Mouse (Mus musculus): ENCODE results near the gene Ccl24. TPM values are rescaled to one million over a fixed set of nuclear protein-coding genes. Genes with fewer than 3 reads are reported as not detected.

The Ccl24 gene
- polyA plus RNA-seq, 1 experiment from 2014 or later: 2.1 TPM

DNA sequence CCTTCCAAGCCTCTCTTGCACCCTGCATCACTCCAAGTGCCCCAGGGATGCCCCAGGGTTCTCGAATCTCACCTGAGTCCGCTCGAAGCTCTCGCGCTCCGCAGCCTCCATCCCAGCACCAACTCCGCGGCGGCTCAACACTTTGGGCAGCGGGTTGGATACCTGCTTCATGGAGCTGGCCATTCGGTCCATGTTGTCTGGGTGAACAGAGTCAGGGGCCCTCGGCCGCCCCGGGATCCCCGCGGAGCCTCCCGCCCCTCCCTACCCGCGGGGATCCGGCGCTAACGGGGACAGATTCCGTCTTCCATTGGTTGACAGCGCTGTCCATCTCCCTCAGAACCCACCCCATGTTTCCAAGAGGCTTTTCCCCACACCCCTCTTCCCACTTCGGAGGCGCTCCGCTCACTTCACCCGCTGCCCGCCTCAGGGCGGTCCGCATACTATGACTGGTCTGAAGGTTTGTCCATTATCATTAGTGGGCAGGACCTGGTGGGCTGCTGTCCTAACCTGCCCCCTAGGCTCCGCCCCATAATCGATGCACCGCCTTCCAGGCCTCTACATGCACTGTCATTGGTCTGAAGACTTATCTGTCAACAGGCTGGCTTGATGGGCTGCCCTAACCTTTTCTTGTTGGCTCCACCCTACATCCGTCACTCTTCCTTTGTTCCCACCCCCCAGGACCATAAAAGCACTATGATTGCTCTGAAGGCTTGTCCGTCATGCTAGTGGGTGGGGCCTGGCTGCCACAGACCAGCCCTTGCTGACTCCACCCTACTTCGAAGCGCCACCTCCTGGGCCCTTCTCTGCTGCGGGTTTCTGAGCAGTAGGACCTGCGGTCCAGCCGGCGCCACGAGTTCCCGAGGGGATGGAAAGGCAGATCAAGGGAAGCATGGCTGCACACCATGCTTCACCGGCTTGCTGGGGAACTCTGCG lies 27.7 kb downstream of the Ccl24 start, which contains the start of gene Hip1:
Gene Hip1 (minus strand): TSS at position 256 of the 933 bp plus-strand sequence.
- H3K9me3 ChIP-seq (replicated peaks): no peaks in the 10 kb centered on the region
- H3K9ac ChIP-seq (replicated peaks): peak within 1 kb of the TSS; percentile 82
- no peaks in the 10 kb centered on the region for H3K36me3 ChIP-seq
- ATAC-seq (ENCODE audit: low FRiP score): peak; percentile 99
- H3K27ac ChIP-seq (replicated peaks): peak within 1 kb of the TSS; percentile 74
- H3K4me2 ChIP-seq: peak within 1 kb of the TSS; percentile 97
- no peaks in the 10 kb centered on the region for H3K27me3 ChIP-seq (replicated peaks)
- H3K4me3 ChIP-seq (replicated peaks): peak within 1 kb of the TSS; percentile 84
- WGBS: under 1% methylated on average over 46 of the region's 46 CpGs
- peaks cover 17% of the 10 kb centered on the region for H3K4me1 ChIP-seq

DNA sequence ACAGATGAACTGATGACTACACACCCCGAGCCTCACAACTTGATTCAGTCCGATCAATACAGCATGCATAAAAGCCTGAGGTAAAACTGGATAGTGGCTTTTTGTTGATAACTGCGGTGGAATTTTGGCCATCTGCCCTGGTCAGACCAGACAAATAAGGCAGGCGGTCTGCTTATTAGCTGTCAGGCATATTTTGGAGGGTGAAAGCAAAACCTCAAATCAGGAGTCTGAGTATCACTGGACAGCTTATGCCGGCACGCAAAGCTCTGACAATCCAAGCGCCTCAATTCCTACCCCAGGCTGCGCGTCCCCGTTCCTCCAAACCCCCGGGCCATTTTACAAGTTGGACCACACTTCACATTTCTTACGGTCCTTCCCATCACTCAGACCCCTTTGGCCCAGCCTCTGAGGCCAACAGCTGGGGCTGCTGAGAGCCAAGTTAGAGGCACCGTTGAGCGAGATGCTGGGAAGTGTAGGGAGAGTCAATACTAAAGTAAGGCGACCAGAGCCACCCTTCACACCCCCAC lies 28.8 kb downstream of the Ccl24 start:
- Histone ChIP-seq H3K36me3 (no peaks in the 10 kb centered on the region), H3K27ac (replicated peaks) (peak overlapping the region; percentile 74; the same call in 1 of the 2 replicates), H3K4me1 (peaks cover 17% of the 10 kb centered on the region), H3K27me3 (replicated peaks) (no peaks in the 10 kb centered on the region), H3K9ac (replicated peaks) (peak overlapping the region; percentile 82), H3K9me3 (replicated peaks) (no peaks in the 10 kb centered on the region), H3K4me2 (peak overlapping the region; percentile 97), H3K4me3 (replicated peaks) (peak overlapping the region; percentile 84)
- ATAC-seq (ENCODE audit: low FRiP score): no peak
- WGBS: 6% methylated on average over 15 of the region's 15 CpGs

DNA sequence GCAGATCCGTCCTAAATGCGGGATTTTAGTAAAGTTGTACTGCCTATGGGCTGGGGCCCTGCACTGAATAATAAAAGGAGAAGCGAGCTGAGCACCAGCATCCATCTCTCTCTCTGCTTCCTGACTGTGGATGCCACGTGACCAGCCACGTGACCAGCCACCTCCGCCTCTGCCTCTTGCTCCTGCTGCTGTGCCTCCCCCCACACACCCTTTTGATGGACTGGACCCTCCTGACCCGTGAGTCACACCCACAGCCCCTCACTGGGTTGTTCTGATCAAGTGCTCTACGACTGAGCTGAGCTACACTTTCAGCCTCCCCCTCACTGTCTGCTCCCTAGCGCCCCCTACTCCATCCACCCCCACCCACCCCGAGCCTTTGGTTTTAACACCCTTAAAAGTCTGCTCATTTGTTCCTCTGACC lies 35.0 kb downstream of the Ccl24 start:
- H3K27me3 ChIP-seq (replicated peaks): no peaks in the 10 kb centered on the region
- ATAC-seq (ENCODE audit: low FRiP score): no peak
- no peak overlapping the region for H3K27ac ChIP-seq (replicated peaks)
- H3K36me3 ChIP-seq: no peaks in the 10 kb centered on the region
- 0 out of 2 replicates have a peak, but pooled peaks cover 5% of the 10 kb centered on the region for H3K4me1 ChIP-seq
- H3K4me2 ChIP-seq: no peak overlapping the region
- H3K4me3 ChIP-seq (replicated peaks): no peak overlapping the region
- no peak overlapping the region for H3K9ac ChIP-seq (replicated peaks)
- no peaks in the 10 kb centered on the region for H3K9me3 ChIP-seq (replicated peaks)
- WGBS: 83% methylated on average over 10 of the region's 10 CpGs

DNA sequence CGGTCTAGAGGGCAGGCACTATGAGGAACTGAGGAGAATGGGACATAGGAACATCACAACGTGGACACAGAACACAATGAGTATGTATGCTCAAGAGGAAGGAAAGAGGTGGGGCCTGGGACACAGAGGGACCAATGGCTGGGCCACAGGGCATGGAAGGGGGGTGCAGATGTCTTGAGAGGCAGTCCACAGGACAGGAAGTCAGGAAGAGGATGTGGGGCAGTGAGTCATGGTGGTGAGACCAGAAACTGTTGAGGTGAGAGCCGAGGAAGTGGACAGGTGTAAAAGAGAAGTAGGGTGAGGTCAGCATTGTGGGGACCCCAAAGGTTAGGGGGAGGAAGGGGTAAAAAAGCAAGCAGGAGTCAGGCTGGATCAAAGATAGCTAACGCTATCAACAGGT lies 35.5 kb downstream of the Ccl24 start:
- 0 out of 2 replicates have a peak, but pooled peaks cover 5% of the 10 kb centered on the region for H3K4me1 ChIP-seq
- H3K4me3 ChIP-seq (replicated peaks): no peak overlapping the region
- 80% methylated on average over 4 of the region's 4 CpGs for WGBS
- no peaks in the 10 kb centered on the region for H3K27me3 ChIP-seq (replicated peaks)
- H3K4me2 ChIP-seq: no peak overlapping the region
- no peak overlapping the region for H3K9ac ChIP-seq (replicated peaks)
- no peaks in the 10 kb centered on the region for H3K36me3 ChIP-seq
- ATAC-seq (ENCODE audit: low FRiP score): no peak
- H3K27ac ChIP-seq (replicated peaks): no peak overlapping the region
- H3K9me3 ChIP-seq (replicated peaks): no peaks in the 10 kb centered on the region

DNA sequence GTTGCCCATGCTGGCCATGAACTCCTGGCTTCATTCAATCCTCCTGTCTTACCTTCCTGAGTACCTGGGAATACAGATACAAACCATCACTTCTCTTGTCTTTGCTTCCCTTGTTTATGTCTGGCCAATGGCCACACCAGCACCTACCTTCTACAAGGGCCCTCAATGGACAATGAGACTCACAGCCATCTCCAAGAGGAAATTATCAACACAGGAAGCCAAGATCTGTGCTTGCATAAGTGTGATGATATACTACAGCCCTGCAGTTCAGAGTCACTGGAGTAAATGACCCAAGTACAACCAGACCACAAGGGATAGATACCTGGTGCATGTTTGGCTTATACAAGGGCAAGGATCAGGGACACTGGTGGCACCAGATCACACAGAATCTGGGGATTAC lies 37.0 kb downstream of the Ccl24 start:
- no peaks in the 10 kb centered on the region for H3K36me3 ChIP-seq
- no peak overlapping the region for H3K4me2 ChIP-seq
- no peak for ATAC-seq (ENCODE audit: low FRiP score)
- H3K27ac ChIP-seq (replicated peaks): no peak overlapping the region
- H3K4me3 ChIP-seq (replicated peaks): no peak overlapping the region
- H3K9ac ChIP-seq (replicated peaks): no peak overlapping the region
- 0 out of 2 replicates have a peak, but pooled peaks cover 5% of the 10 kb centered on the region for H3K4me1 ChIP-seq
- H3K9me3 ChIP-seq (replicated peaks): no peaks in the 10 kb centered on the region
- H3K27me3 ChIP-seq (replicated peaks): no peaks in the 10 kb centered on the region

DNA sequence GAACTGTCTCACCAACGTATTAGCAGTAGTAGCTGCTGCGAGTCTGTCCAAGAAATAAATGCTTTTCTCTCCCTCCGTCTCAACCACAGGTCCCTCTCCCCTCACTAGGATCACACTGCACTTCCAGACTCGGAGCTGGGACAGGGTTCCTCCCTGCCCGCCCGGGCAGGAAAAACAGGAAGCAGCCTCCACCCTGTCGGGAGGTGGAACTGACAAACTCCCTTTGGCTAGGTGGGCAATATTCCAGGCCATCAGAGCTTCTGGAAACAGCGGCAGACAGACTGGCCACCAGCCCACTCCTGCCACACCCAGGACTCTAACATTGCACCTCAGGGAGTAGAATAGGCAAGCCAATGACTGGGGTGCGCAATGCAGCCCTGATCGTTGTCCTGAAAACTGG lies 39.4 kb downstream of the Ccl24 start:
- Histone ChIP-seq H3K27me3 (replicated peaks) (no peaks in the 10 kb centered on the region), H3K4me2 (no peak overlapping the region), H3K27ac (replicated peaks) (peak overlapping the region; percentile 18; the same call in 1 of the 2 replicates), H3K9ac (replicated peaks) (no peak overlapping the region), H3K4me1 (0 out of 2 replicates have a peak, but pooled peaks cover 5% of the 10 kb centered on the region), H3K4me3 (replicated peaks) (no peak overlapping the region), H3K9me3 (replicated peaks) (no peaks in the 10 kb centered on the region), H3K36me3 (no peaks in the 10 kb centered on the region)
- WGBS: 82% methylated on average over 10 of the region's 10 CpGs
- no peak for ATAC-seq (ENCODE audit: low FRiP score)

DNA sequence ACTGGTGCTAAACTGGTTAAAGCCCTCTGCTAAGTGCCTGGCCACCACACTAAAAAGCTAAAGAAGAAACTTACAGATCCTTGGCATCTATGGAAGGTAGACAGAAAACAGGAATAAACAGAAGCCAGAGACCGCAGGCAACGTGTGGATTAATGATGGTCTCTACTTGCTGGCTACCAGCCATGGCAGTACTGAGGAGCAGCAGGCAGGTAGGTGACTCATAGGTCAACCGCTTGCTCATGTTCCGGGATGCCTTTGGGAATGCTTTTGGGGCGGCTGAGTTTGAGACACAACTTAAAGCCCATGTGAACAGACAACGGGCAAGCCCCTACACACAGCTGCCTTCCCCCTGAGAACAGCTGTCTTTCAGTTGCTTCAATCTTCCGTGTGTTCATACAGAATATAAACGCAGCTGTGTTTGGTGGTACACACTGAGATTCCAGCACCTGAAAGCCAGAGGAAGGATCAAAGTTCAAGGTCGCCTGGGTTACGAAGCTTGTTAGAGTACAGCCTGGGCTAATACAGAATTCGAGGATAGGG lies 41.5 kb downstream of the Ccl24 start:
- Histone ChIP-seq H3K4me3 (replicated peaks) (no peak overlapping the region), H3K4me1 (0 out of 2 replicates have a peak, but pooled peaks cover 5% of the 10 kb centered on the region), H3K27ac (replicated peaks) (no peak overlapping the region), H3K9me3 (replicated peaks) (no peaks in the 10 kb centered on the region), H3K4me2 (no peak overlapping the region), H3K9ac (replicated peaks) (no peak overlapping the region), H3K36me3 (no peaks in the 10 kb centered on the region), H3K27me3 (replicated peaks) (no peaks in the 10 kb centered on the region)
- no peak for ATAC-seq (ENCODE audit: low FRiP score)
- 84% methylated on average over 11 of the region's 11 CpGs for WGBS

DNA sequence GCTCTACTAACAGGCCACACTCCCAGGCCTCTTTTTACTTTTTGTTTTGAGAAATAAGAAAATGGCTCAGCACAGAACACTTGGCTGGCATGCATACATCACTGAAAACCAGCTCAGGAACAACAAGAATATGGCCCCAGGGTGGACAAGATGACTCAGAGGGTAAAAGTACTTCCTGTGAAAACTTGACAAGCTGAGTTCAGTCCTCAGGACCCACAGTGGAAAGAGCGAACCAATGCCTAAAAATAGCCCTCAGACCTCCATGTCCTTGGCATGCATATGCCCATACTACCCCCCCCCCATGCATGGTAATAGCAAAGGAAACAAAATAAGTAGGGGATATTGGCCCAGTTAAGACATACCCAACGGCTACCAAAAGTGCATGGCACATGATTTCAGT lies 42.9 kb downstream of the Ccl24 start:
- Histone ChIP-seq H3K36me3 (no peaks in the 10 kb centered on the region), H3K4me3 (replicated peaks) (no peak overlapping the region), H3K4me2 (no peak overlapping the region), H3K4me1 (peaks cover 8% of the 10 kb centered on the region; the same call in 1 of the 2 replicates), H3K27ac (replicated peaks) (no peak overlapping the region), H3K9ac (replicated peaks) (no peak overlapping the region), H3K27me3 (replicated peaks) (no peaks in the 10 kb centered on the region), H3K9me3 (replicated peaks) (no peaks in the 10 kb centered on the region)
- 93% methylated on average over 2 of the region's 2 CpGs for WGBS
- ATAC-seq (ENCODE audit: low FRiP score): no peak

DNA sequence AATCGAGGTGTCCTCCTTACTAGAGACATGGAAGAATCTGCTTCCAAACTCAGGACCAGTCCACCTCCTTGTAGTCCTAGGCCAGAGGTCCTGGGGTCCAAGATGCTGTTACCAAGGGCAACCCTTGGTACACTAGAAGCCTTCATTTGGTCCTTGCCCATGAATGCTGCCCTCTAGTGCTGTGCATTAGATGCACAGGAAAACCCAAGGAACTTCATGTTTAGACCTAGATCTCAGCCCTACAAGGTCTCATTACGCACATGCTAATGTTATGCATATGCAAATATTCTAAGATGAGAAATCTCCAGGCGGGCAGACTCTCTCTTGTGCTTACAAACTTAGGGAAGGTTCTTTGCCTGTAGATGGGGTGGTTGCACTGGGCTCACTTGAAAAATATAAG lies 43.5 kb downstream of the Ccl24 start:
- Histone ChIP-seq H3K4me1 (peaks cover 8% of the 10 kb centered on the region; the same call in 1 of the 2 replicates), H3K4me3 (replicated peaks) (no peak overlapping the region), H3K9ac (replicated peaks) (no peak overlapping the region), H3K36me3 (no peaks in the 10 kb centered on the region), H3K9me3 (replicated peaks) (no peaks in the 10 kb centered on the region), H3K27ac (replicated peaks) (no peak overlapping the region), H3K4me2 (no peak overlapping the region), H3K27me3 (replicated peaks) (no peaks in the 10 kb centered on the region)
- ATAC-seq (ENCODE audit: low FRiP score): no peak
- 80% methylated on average over 3 of the region's 3 CpGs for WGBS

DNA sequence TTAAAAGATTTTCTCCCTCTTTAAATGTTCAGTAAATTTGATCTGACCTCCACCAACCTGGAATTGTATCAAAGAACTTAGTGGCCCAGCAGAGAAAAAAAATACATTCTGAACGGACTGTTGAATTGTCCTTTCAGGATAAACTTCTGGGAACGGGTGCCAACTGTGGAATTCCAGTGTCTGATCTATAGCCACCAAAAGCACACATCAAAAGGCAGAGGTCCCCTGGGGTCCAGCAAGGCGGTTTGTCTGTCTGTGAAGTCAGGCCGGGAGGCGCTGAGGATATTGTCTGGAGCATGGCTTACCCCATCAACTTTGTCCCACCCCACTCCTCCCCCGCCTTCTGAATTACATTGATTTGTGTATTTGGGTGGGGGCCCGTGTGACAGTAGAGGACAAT lies 44.9 kb downstream of the Ccl24 start:
- Histone ChIP-seq H3K4me3 (replicated peaks) (no peak overlapping the region), H3K27me3 (replicated peaks) (no peaks in the 10 kb centered on the region), H3K9me3 (replicated peaks) (no peaks in the 10 kb centered on the region), H3K36me3 (no peaks in the 10 kb centered on the region), H3K27ac (replicated peaks) (no peak overlapping the region), H3K4me2 (no peak overlapping the region), H3K9ac (replicated peaks) (no peak overlapping the region), H3K4me1 (peaks cover 4% of the 10 kb centered on the region; the same call in 1 of the 2 replicates)
- 25% methylated on average over 7 of the region's 7 CpGs for WGBS
- ATAC-seq (ENCODE audit: low FRiP score): no peak

DNA sequence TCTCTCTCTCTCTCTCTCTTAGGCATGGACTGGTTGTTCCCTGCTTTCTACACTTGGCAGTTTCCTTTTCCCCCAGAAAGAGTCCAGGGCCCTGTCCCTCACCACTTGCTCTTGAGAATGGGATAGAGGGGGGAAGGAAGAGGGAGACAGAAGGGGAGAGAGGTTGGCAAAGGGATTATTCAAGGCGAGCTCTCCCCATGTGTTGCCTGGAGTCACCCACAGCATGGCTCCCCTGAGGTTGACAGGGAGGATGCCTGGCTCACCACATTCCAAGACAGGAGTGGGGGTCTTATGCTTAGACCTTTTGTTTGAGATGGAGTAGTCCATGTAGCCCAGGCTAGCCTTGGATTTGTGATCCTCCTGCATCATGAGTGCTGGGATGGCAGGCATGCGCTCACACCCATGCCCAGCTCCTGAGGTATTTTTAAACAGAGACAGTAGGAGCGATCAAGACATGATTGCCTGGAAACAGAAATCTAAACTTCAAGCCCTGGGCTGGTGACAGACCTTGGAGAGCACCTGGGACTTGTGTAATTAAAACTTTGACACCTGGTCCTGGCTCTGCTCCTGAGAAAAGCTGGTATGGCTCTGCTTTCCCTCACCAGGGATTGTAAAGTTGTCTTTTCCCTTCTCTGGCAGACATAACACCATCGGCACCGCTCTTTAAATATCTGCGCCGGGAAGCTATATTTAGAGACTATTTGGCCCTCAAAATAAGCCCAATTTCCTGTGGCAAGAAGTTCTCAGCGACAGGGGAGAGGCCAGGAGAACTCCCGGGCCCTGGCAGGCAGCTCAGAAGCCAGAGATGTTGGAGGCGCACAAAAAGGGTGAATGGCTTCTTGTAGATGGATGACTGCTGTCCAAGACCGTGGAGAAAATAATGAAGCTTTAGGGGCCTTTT lies 47.9 kb downstream of the Ccl24 start:
- WGBS: 73% methylated on average over 11 of the region's 11 CpGs
- H3K9me3 ChIP-seq (replicated peaks): no peaks in the 10 kb centered on the region
- H3K9ac ChIP-seq (replicated peaks): no peak overlapping the region
- no peak overlapping the region for H3K4me2 ChIP-seq
- no peak for ATAC-seq (ENCODE audit: low FRiP score)
- no peaks in the 10 kb centered on the region for H3K27me3 ChIP-seq (replicated peaks)
- no peaks in the 10 kb centered on the region for H3K36me3 ChIP-seq
- H3K27ac ChIP-seq (replicated peaks): peak overlapping the region; percentile 30; the same call in 1 of the 2 replicates
- H3K4me3 ChIP-seq (replicated peaks): no peak overlapping the region
- peaks cover 4% of the 10 kb centered on the region; the same call in 1 of the 2 replicates for H3K4me1 ChIP-seq
